Mouse (Mus musculus): ENCODE results near the gene Stim2.

GRCm38 (mm10) chr5:53994576-53994975, 3.7 kb upstream of the Stim2 start:
- no peak for TF ChIP-seq CTCF (IDR thresholded peaks at IDR 0.05; ENCODE audit: control insufficient read depth, insufficient read depth, insufficient replicate concordance, low read depth, low read length)
- TF ChIP-seq POLR2A (IDR thresholded peaks at IDR 0.05; ENCODE audit: control insufficient read depth, low read depth, low read length), result no peak

Measured in testis, adult 2 months (tissue).